Mouse (Mus musculus) small intestine, adult 10 weeks (tissue): ENCODE measurements around the gene Vmn1r69. TPM values are rescaled to one million over a fixed set of nuclear protein-coding genes. Genes with fewer than 3 reads are reported as not detected.

ENCODE experiments used
- polyA plus RNA-seq: library from polyadenylated mRNA; stranded (reverse); fragments of 350-450 nt; fragmentation: Illumina TruSeq; extraction: RNeasy Lipid Tissue Mini Kit (QIAGEN cat#74804); gene quantifications from one replicate; pipeline ENCODE4 v1.2.3, GENCODE M21; 2014; ENCODE audit warnings: low replicate concordance

The Vmn1r69 gene
- polyA plus RNA-seq: not detected

DNA sequence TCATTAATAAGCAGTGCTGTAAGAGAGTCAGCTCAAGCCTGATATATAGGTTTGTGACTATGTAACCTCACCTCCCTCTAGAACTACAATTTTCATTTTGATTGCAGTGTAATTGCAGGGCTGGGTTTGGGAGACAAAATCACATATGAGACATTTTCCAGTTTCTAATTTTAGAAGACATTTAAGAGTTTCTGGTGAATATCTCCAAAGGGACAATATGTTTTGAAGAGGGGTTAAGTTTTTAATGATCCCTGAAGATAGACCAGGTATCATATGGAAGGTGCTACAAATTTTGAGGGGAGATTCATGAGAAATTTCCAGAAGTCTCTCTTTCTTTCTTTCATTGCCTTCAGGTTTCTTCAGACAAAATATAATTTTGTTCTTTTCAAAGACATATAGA lies at the start of gene Vmn1r69:
Vmn1r69 (minus strand) TSS at position 101 of the 400 bp plus-strand sequence.

DNA sequence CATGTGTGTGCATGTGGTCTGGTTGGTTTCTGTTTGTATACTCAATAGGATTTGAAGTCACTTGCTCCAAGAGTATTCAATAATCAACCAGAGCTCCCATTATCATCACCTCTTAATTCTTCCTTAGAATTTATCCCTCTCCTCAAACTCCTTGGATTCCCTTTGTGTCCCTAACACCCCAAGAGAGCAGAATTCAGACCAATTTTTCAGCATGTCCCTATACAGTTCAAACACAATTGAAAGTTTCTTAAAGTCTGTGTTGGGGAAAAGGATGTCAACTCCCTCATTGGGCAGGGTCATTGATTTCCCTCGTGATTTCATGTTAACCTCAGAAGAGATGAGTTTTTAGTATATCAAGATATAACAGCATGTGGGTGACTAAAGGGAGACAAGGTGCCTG lies 17.8 kb upstream of the Vmn1r69 start, which contains the start of gene Vmn1r70:
Vmn1r70 (plus strand) TSS at position 301 of the 400 bp plus-strand sequence.

DNA sequence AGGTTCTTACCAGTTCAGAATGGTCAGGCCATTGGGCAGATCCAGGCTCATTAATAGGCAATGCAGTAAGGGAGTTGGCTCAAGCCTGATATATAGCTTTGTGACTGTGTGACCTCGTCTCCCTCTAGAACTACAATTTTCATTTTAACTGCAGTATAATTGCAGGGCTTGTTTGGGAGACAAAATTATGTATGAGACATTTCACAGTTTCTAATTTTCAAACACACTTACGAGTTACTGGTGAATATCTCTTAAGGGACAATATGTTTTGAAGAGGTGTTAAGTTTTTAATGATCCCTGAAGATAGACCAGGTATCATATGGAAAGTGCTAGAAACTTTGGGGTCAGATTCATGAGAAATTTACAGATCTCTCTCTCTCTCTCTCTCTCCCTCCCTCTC lies 55.1 kb downstream of the Vmn1r69 start, which contains the start of gene Vmn1r68:
Vmn1r68 (minus strand) TSS at position 101 of the 400 bp plus-strand sequence.

Other genes with a start within 250 kb of the Vmn1r69 start
- not detected for gene Vmn1r67, start 170.3 kb downstream of the Vmn1r69 start, polyA plus RNA-seq
- gene Zik1, start 118.3 kb downstream of the Vmn1r69 start, polyA plus RNA-seq: 0.85 TPM
- gene Vmn1r68, start 55.2 kb downstream of the Vmn1r69 start, polyA plus RNA-seq: not detected
- not detected for gene Vmn1r70, start 17.9 kb upstream of the Vmn1r69 start, polyA plus RNA-seq
- not detected for gene Nlrp4b, start 74.1 kb upstream of the Vmn1r69 start, polyA plus RNA-seq
- not detected for gene Vmn1r71, start 140.7 kb upstream of the Vmn1r69 start, polyA plus RNA-seq